Comparison of ENCODE assay signal across 11 mouse cellular contexts in the genomic region with DNA sequence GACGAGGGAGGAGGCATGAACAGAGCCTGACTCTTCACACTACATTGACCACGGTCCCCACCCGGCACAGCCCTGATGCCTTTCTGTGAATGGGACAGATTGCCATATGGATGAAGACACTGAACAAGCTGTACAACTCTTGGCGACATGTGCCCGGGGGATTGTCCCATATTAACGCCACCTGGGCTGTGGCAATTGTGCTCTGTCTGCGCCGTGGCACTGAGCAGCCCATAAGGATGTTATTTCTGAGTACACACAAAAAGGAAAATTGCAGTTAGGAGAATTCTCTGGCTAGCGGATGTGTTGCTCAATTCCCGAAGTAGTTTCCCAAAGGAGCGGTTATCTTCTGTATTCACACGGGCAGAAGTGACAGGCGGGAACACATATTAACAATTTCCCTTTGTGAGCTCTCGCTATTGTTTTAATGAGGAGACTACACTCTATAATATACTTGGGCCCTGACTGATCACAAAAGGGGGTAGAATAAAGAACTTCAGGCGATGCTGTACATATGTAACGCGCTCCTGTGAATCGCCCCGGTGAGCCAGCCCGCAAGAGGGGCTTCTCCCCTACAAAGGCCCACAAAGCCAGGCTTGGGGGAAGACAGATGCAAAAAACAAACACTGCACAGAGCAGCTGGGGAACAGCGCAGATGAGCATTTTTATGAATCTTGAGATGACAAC.
DNase-seq lines count a peak whose midpoint lies in the region; ATAC-seq lines count a peak whose summit lies in the region.
"Had no signal": no experiment of that assay in that cellular context is flagged by ENCODE, and none has a peak within 500 bp of the region (broad histone marks: within the 10 kb centered on the region; RNA-seq: fewer than 3 reads in every experiment).

No protein-coding gene starts in this region.

- no peak overlapping the region for H3K9ac ChIP-seq in embryonic facial prominence, embryonic 14.5 days (ENCODE audit: low read depth, low read length)
- H3K9ac ChIP-seq in hindbrain, embryonic 11.5 days (ENCODE audit: low read depth, low read length), result no peak overlapping the region
- H3K9ac ChIP-seq: embryonic facial prominence, embryonic 12.5 days had no signal

- peak; percentile 42 for DNase-seq in embryonic facial prominence, embryonic 14.5 days (ENCODE audit: low spot score)
- no peak for DNase-seq in embryonic facial prominence, embryonic 10.5 days (ENCODE audit: low spot score)
- DNase-seq in lung, postnatal 36 days, result peak; percentile 47
- no peak for DNase-seq in lung, postnatal 14 days
- peak; percentile 58 for DNase-seq in hindbrain, embryonic 11.5 days (ENCODE audit: low spot score)
- peak; percentile 68 for DNase-seq in retina, embryonic 14.5 days (ENCODE audit: low spot score)
- no peak for DNase-seq in kidney, postnatal 36 days
- no peak for DNase-seq in adrenal gland, adult 8-10 months
- DNase-seq: kidney, adult 18-20 months; thymus, postnatal 25 days had no signal

- H3K4me3 ChIP-seq in embryonic facial prominence, embryonic 14.5 days (ENCODE audit: low read depth, low read length), result no peak overlapping the region
- no peak overlapping the region for H3K4me3 ChIP-seq in embryonic facial prominence, embryonic 10.5 days
- no peak overlapping the region for H3K4me3 ChIP-seq in hindbrain, embryonic 11.5 days (ENCODE audit: low read depth, low read length)
- H3K4me3 ChIP-seq: embryonic facial prominence, embryonic 12.5 days had no signal

- 75% methylated on average over 21 of the region's 21 CpGs for WGBS in embryonic facial prominence, embryonic 14.5 days
- 81% methylated on average over 21 of the region's 21 CpGs for WGBS in embryonic facial prominence, embryonic 10.5 days
- 42% methylated on average over 21 of the region's 21 CpGs for WGBS in hindbrain, embryonic 11.5 days

- H3K4me1 ChIP-seq in embryonic facial prominence, embryonic 14.5 days (ENCODE audit: control insufficient read depth, insufficient read depth, low read length), result peaks cover 6% of the 10 kb centered on the region
- peaks cover 32% of the 10 kb centered on the region for H3K4me1 ChIP-seq in embryonic facial prominence, embryonic 10.5 days
- H3K4me1 ChIP-seq in hindbrain, embryonic 11.5 days (replicated peaks; ENCODE audit: control insufficient read depth, insufficient read depth, low read length), result peaks cover 9% of the 10 kb centered on the region; the same call in 1 of the 2 replicates

- ATAC-seq in embryonic facial prominence, embryonic 14.5 days (ENCODE audit: low read depth), result peak; percentile 71
- peak; percentile 92 for ATAC-seq in hindbrain, embryonic 11.5 days (ENCODE audit: low FRiP score)

- H3K27ac ChIP-seq in embryonic facial prominence, embryonic 14.5 days (replicated peaks; ENCODE audit: low read depth, low read length), result no peak overlapping the region
- H3K27ac ChIP-seq in embryonic facial prominence, embryonic 10.5 days (replicated peaks), result no peak overlapping the region
- H3K27ac ChIP-seq in hindbrain, embryonic 11.5 days (ENCODE audit: low read depth, low read length), result peak overlapping the region; percentile 64
- H3K27ac ChIP-seq: embryonic facial prominence, embryonic 12.5 days had no signal

- H3K36me3 ChIP-seq in embryonic facial prominence, embryonic 14.5 days (ENCODE audit: control insufficient read depth, insufficient read depth, low read length), result no peaks in the 10 kb centered on the region
- H3K36me3 ChIP-seq in embryonic facial prominence, embryonic 10.5 days (replicated peaks), result peaks cover 14% of the 10 kb centered on the region
- H3K36me3 ChIP-seq in hindbrain, embryonic 11.5 days (ENCODE audit: control insufficient read depth, insufficient read depth, low read length), result no peaks in the 10 kb centered on the region
- H3K36me3 ChIP-seq: embryonic facial prominence, embryonic 12.5 days had no signal

- H3K9me3 ChIP-seq in embryonic facial prominence, embryonic 14.5 days (ENCODE audit: control insufficient read depth, low read length), result no peaks in the 10 kb centered on the region
- no peaks in the 10 kb centered on the region for H3K9me3 ChIP-seq in embryonic facial prominence, embryonic 10.5 days
- no peaks in the 10 kb centered on the region for H3K9me3 ChIP-seq in hindbrain, embryonic 11.5 days (ENCODE audit: control insufficient read depth, low read length)
- H3K9me3 ChIP-seq: embryonic facial prominence, embryonic 12.5 days had no signal

- H3K27me3 ChIP-seq in embryonic facial prominence, embryonic 14.5 days (replicated peaks; ENCODE audit: control insufficient read depth, insufficient read depth, low read length), result no peaks in the 10 kb centered on the region
- H3K27me3 ChIP-seq in embryonic facial prominence, embryonic 10.5 days (replicated peaks; ENCODE audit: low read depth, poor library complexity, severe bottlenecking), result no peaks in the 10 kb centered on the region
- no peaks in the 10 kb centered on the region for H3K27me3 ChIP-seq in hindbrain, embryonic 11.5 days (ENCODE audit: control insufficient read depth, insufficient read depth, low read length)
- H3K27me3 ChIP-seq: embryonic facial prominence, embryonic 12.5 days had no signal

- H3K4me2 ChIP-seq in embryonic facial prominence, embryonic 14.5 days (ENCODE audit: low read depth, low read length), result no peak overlapping the region
- H3K4me2 ChIP-seq in hindbrain, embryonic 11.5 days (replicated peaks; ENCODE audit: low read depth, low read length), result no peak overlapping the region
- H3K4me2 ChIP-seq: embryonic facial prominence, embryonic 12.5 days had no signal

Comparison
In these comparisons a context has a peak if more than half of its experiments do, and no peak if none do; other contexts are left out.
1. DNase-seq: peak in embryonic facial prominence, embryonic 14.5 days (single experiment), lung, postnatal 36 days (single experiment), hindbrain, embryonic 11.5 days (single experiment) and retina, embryonic 14.5 days (single experiment); none in embryonic facial prominence, embryonic 10.5 days (single experiment), lung, postnatal 14 days (single experiment), kidney, postnatal 36 days (0 of 2) and adrenal gland, adult 8-10 months (single experiment).